Mouse (Mus musculus) layer of hippocampus, adult 2 months (tissue): Measurements from ENCODE around the gene Kidins220. TPM values are rescaled to one million over a fixed set of nuclear protein-coding genes. Genes with fewer than 3 reads are reported as not detected.

Source experiments
- DNase-seq, 2 experiments: peaks; one replicate each; pipeline ENCODE4 v3.0.0; 2022; ENCODE audit warnings: low spot score in 2 of 2
- H3K27ac ChIP-seq: fragments of 200-600 bp; 2 replicates; pipeline ENCODE4 v1.8.1; 2022
- H3K4me3 ChIP-seq: fragments of 200-600 bp; 2 replicates; pipeline ENCODE4 v1.8.1; 2022; ENCODE audit warnings: mild to moderate bottlenecking
- CTCF ChIP-seq: fragments of 200-600 bp; conservative IDR thresholded peaks from 2 replicates; pipeline ENCODE4 v1.8.1; 2022; ENCODE audit warnings: antibody characterized with exemption, mild to moderate bottlenecking, moderate library complexity
- total RNA-seq, 2 experiments: library from RNA; stranded (reverse); gene quantifications; 2 replicates each; pipeline ENCODE4 v1.2.3; 2021

Gene Kidins220
- total RNA-seq, 2 experiments from 2014 or later: 353 to 363 TPM

- Histone ChIP-seq H3K4me3 (no peak overlapping the region), H3K27ac (no peak overlapping the region)
- DNase-seq: no peak
- no peak for TF ChIP-seq CTCF
Measured at GRCm38 (mm10) chr12:25049253-25049652, 74.5 kb downstream of the Kidins220 start.

- TF ChIP-seq CTCF: no peak
- Histone ChIP-seq H3K27ac (no peak overlapping the region), H3K4me3 (no peak overlapping the region)
- no peak for DNase-seq
Measured at GRCm38 (mm10) chr12:25054511-25054910, 79.8 kb downstream of the Kidins220 start.

GRCm38 (mm10) chr12:25054963-25055362 lies 80.2 kb downstream of the Kidins220 start:
- DNase-seq: no peak
- Histone ChIP-seq H3K27ac (no peak overlapping the region), H3K4me3 (no peak overlapping the region)
- TF ChIP-seq CTCF: no peak

- no peak for TF ChIP-seq CTCF
- Histone ChIP-seq H3K4me3 (no peak overlapping the region), H3K27ac (peak overlapping the region; percentile 37; the same call in 1 of the 2 replicates)
- DNase-seq: peak in 1 of 2 experiments; percentile 28
Measured at GRCm38 (mm10) chr12:25059487-25060200, 84.9 kb downstream of the Kidins220 start.

GRCm38 (mm10) chr12:25060901-25061300 lies 86.2 kb downstream of the Kidins220 start:
- no peak overlapping the region for H3K4me3 ChIP-seq
- no peak overlapping the region for H3K27ac ChIP-seq
- DNase-seq: no peak
- no peak for TF ChIP-seq CTCF

GRCm38 (mm10) chr12:25062264-25062663 lies 87.5 kb downstream of the Kidins220 start:
- no peak for TF ChIP-seq CTCF
- DNase-seq: no peak
- H3K27ac ChIP-seq: no peak overlapping the region
- H3K4me3 ChIP-seq: no peak overlapping the region

- TF ChIP-seq CTCF: no peak
- H3K27ac ChIP-seq: no peak overlapping the region
- no peak for DNase-seq
- no peak overlapping the region for H3K4me3 ChIP-seq
Measured at GRCm38 (mm10) chr12:25073374-25073773, 98.6 kb downstream of the Kidins220 start.

- DNase-seq: no peak
Measured at GRCm38 (mm10) chr12:25074344-25074743, 99.6 kb downstream of the Kidins220 start.

GRCm38 (mm10) chr12:25083260-25084178 lies 108.8 kb downstream of the Kidins220 start:
- no peak overlapping the region for H3K4me3 ChIP-seq
- no peak for DNase-seq
- no peak for TF ChIP-seq CTCF
- no peak overlapping the region for H3K27ac ChIP-seq

More at GRCm38 (mm10) chr12:25074344-25074743, 99.6 kb downstream of the Kidins220 start:
- Histone ChIP-seq H3K4me3 (no peak overlapping the region), H3K27ac (no peak overlapping the region)
- no peak for TF ChIP-seq CTCF

GRCm38 (mm10) chr12:25086966-25087365 lies 112.2 kb downstream of the Kidins220 start:
- no peak overlapping the region for H3K4me3 ChIP-seq
- H3K27ac ChIP-seq: no peak overlapping the region
- TF ChIP-seq CTCF: no peak
- DNase-seq: no peak

- no peak for DNase-seq
- H3K4me3 ChIP-seq: no peak overlapping the region
- TF ChIP-seq CTCF: no peak
- no peak overlapping the region for H3K27ac ChIP-seq
Measured at GRCm38 (mm10) chr12:25089433-25089832, 114.7 kb downstream of the Kidins220 start.

GRCm38 (mm10) chr12:25092027-25092704 lies 117.4 kb downstream of the Kidins220 start:
- Histone ChIP-seq H3K27ac (no peak overlapping the region), H3K4me3 (peak overlapping the region; percentile 92)
- DNase-seq: peak; percentile 80 to 91
- TF ChIP-seq CTCF: peak; percentile 97
